Mouse (Mus musculus) cerebellum, adult 2 months (tissue): ENCODE results near the gene Vwa1.

Experiments
- CTCF ChIP-seq: fragments of 200-500 bp; IDR thresholded peaks from 2 replicates; pipeline ENCODE4 v1.5.1; 2011; ENCODE audit warnings: low read depth, mild to moderate bottlenecking, control low read depth, low read length, moderate library complexity, borderline replicate concordance; ENCODE audit not compliant: insufficient read depth
- POLR2A ChIP-seq: fragments of 200-500 bp; IDR thresholded peaks from 2 replicates; pipeline ENCODE4 v1.6.1; 2011; ENCODE audit warnings: low read length, control low read depth, borderline replicate concordance; ENCODE audit not compliant: insufficient read depth

- TF ChIP-seq POLR2A (no peak), CTCF (no peak)
Observed at GRCm38 (mm10) chr4:155733267-155733666, 41.2 kb downstream of the Vwa1 start.
